Mouse (Mus musculus): Measurements from ENCODE around the gene Fkbp2. TPM values are rescaled to one million over a fixed set of nuclear protein-coding genes. Genes with fewer than 3 reads are reported as not detected.

Gene Fkbp2
- polyA plus RNA-seq, 1 experiment from 2014 or later = 94.0 TPM

DNA sequence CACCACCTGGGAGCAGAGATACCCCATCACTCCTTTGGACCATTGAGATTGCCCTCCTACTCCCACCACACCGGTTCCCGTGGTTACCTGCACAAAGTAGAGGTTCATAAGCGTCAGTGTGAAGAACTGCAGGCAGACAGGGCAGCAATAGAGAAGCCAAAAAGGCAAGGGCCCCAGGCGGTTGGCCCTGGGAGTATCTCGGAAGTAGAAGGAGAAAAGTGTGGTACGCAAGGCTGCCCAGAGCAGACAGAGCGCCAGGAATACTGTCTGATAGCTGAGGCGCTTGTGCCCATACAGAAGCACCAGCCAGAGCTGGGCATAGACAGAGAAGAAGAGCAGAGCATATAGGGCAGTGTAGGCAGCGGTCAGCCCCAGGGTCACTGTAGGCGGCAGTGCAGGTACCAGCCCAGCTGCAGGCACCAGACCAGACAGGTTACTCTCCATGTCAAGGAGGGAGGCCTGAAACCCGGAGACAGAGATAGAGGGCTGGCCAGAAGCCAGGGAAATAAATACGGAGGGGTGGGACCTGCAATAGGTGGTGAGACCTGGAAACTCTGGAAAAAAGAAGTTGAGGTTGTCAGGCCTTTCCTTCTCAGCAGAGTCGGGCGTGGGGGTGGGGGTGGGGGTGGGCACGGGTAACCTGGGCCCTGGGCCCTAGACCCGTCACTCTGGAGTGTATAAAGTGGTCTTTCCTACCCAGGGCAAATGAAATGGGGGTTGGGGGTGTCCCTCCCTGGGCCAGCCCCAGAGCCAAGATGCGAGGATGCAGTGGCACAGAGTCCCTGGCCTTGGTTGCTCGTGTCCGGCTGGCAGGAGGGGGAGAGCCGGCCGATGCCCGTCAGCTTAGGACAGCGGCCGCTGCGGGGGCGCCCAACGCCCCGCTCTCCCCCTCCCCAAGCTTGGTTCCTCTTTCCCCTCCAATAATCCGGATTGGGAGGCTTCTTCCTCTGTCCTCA, 39.6 kb downstream of the Fkbp2 start:
- Histone ChIP-seq H3K4me3 (peak overlapping the region; percentile 86), H3K9me3 (replicated peaks) (no peaks in the 10 kb centered on the region), H3K27me3 (ENCODE audit: low read depth, poor library complexity, severe bottlenecking) (peaks cover 40% of the 10 kb centered on the region), H3K36me3 (peaks cover 3% of the 10 kb centered on the region), H3K4me1 (peaks cover 25% of the 10 kb centered on the region), H3K27ac (peak overlapping the region; percentile 92)
- DNase-seq (ENCODE audit: low spot score) = no peak
- WGBS = 22% methylated on average over 29 of the region's 29 CpGs

DNA sequence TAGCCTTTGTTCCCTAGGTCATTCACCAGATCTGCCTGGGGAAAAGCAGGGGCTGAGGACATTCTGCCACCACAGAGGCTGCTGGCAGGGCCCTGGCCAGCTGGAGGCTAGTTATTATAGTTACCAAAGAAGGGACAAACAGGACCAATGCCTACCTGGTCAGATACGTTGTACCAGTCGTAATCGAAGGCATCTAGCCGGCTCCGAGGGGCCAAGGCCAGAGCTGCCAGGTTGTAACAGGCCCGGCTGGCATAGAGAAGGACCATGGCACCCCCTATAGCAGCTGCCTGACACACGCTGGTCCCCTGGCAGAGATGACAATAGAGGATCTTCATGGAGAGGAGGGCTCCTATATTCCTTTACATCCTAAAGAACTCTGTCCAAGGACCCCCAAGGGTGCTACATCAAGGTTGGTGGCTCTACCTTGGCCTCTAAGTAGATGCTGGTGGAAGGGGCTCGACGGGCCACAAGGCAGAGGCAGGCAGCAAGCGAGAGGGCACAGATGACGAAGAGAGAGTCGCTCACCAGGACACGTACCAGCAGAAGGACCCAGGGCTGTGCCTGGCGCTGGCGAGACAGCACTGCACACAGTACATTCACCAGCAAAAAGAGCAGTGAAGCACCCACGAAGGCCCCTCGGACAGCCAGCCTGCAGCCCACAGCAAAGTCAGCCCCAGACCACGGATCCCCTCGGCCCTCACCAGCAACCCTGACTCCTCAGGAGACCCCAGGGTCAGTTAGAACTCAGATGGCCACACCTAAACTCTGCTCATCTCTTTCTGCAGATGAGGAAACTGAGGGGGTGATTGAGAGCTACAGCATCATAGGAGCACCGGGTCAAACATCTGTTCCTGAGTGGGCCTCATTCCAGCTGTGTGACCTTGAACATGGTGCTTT, 40.9 kb downstream of the Fkbp2 start:
- no peak overlapping the region for H3K27ac ChIP-seq
- H3K36me3 ChIP-seq = no peaks in the 10 kb centered on the region
- H3K4me1 ChIP-seq = peaks cover 25% of the 10 kb centered on the region
- 90% methylated on average over 20 of the region's 20 CpGs for WGBS
- DNase-seq (ENCODE audit: low spot score) = no peak
- H3K27me3 ChIP-seq (ENCODE audit: low read depth, poor library complexity, severe bottlenecking) = peaks cover 53% of the 10 kb centered on the region
- H3K4me3 ChIP-seq = 0 out of 2 replicates have a peak overlapping the region, but pooled peaks have one; percentile 11
- H3K9me3 ChIP-seq (replicated peaks) = no peaks in the 10 kb centered on the region

- Histone ChIP-seq H3K9me3 (replicated peaks) (no peaks in the 10 kb centered on the region), H3K27ac (no peak overlapping the region), H3K27me3 (ENCODE audit: low read depth, poor library complexity, severe bottlenecking) (peaks cover 69% of the 10 kb centered on the region), H3K4me1 (peaks cover 30% of the 10 kb centered on the region), H3K4me3 (no peak overlapping the region), H3K36me3 (no peaks in the 10 kb centered on the region)
- 82% methylated on average over 16 of the region's 16 CpGs for WGBS
- no peak for DNase-seq (ENCODE audit: low spot score)
These were observed 42.5 kb downstream of the Fkbp2 start for GRCm38 (mm10) chr19:6937541-6938465.

- Histone ChIP-seq H3K9me3 (replicated peaks) (no peaks in the 10 kb centered on the region), H3K4me1 (peaks cover 25% of the 10 kb centered on the region), H3K4me3 (no peak overlapping the region), H3K36me3 (no peaks in the 10 kb centered on the region), H3K27ac (no peak overlapping the region), H3K27me3 (ENCODE audit: low read depth, poor library complexity, severe bottlenecking) (peaks cover 84% of the 10 kb centered on the region)
- WGBS = 21% methylated on average over 3 of the region's 3 CpGs
- DNase-seq (ENCODE audit: low spot score) = no peak
These were observed 44.0 kb downstream of the Fkbp2 start for GRCm38 (mm10) chr19:6936299-6936698.

DNA sequence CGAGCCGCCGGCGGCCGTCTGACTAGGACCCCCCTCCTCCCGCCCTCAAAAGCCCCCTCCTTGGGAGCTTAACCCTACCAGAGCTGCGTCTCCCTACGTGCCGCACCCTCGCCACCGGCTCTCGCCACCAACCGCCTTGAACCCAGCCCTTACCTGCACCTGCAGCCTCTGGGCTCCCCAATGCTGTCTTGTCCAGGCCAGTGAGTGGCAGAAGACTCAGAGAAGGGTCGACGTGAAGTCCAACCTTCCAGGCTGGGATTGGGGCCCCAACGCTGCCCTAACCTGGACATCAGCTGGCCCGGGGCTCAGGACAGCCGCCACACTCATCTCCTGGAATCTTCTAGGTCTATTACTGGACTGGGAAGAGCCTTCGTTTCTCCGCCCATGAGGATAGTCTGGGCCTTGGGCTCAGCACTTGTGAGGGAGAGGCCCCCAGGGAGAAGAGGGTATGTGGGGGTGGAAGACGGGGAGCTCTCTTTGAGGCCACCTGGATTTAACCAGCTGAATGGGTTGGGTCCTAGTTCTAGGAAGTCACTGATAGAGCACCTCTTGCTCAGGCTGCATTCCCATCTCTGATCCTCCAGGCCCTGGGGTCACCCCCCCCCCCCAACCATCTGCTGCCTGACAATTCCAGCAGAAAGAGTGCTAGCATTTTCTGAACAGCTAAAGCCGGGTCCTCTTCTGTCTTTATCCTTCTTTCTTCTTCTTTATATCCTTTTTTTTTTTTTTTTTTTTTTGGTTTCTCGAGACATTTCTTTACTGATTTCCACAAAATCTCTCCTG, 45.9 kb downstream of the Fkbp2 start, which contains the start of gene Kcnk4:
Gene Kcnk4, minus strand, starts transcription at position 321 of the 783 bp plus-strand sequence.
- Histone ChIP-seq H3K4me1 (peaks cover 8% of the 10 kb centered on the region), H3K27ac (no peak within 1 kb of the TSS), H3K4me3 (peak within 1 kb of the TSS; percentile 39), H3K27me3 (ENCODE audit: low read depth, poor library complexity, severe bottlenecking) (peaks cover 91% of the 10 kb centered on the region), H3K9me3 (replicated peaks) (no peaks in the 10 kb centered on the region), H3K36me3 (no peaks in the 10 kb centered on the region)
- DNase-seq (ENCODE audit: low spot score) = no peak
- WGBS = 9% methylated on average over 23 of the region's 23 CpGs

GRCm38 (mm10) chr19:6933436-6934194, 46.7 kb downstream of the Fkbp2 start:
- H3K27ac ChIP-seq = no peak overlapping the region
- H3K36me3 ChIP-seq = no peaks in the 10 kb centered on the region
- DNase-seq (ENCODE audit: low spot score) = no peak
- peaks cover 8% of the 10 kb centered on the region for H3K4me1 ChIP-seq
- peak overlapping the region; percentile 39 for H3K4me3 ChIP-seq
- H3K9me3 ChIP-seq (replicated peaks) = no peaks in the 10 kb centered on the region
- peaks cover 92% of the 10 kb centered on the region for H3K27me3 ChIP-seq (ENCODE audit: low read depth, poor library complexity, severe bottlenecking)
- 5% methylated on average over 58 of the region's 58 CpGs for WGBS

DNA sequence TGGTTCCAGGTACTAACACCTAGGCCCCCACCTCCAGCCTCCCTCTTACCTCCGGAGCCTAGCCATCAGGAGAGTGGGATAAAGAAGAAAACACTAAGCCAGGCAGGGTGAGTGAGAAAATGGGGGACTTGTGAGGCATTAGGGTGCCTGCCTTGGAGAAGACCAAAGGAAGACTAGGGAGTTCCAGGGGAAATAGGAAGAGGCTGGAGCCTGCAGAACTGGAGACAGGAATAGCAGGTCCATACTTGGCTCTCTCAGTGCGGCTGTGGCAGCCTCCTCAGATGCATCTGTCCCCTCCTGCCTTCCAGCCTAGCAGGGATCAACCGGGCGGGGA, 47.2 kb downstream of the Fkbp2 start:
- Histone ChIP-seq H3K27ac (no peak overlapping the region), H3K27me3 (ENCODE audit: low read depth, poor library complexity, severe bottlenecking) (peaks cover 92% of the 10 kb centered on the region), H3K9me3 (replicated peaks) (no peaks in the 10 kb centered on the region), H3K4me3 (0 out of 2 replicates have a peak overlapping the region, but pooled peaks have one; percentile 39), H3K36me3 (no peaks in the 10 kb centered on the region), H3K4me1 (peaks cover 8% of the 10 kb centered on the region)
- WGBS = 16% methylated on average over 4 of the region's 4 CpGs
- no peak for DNase-seq (ENCODE audit: low spot score)

DNA sequence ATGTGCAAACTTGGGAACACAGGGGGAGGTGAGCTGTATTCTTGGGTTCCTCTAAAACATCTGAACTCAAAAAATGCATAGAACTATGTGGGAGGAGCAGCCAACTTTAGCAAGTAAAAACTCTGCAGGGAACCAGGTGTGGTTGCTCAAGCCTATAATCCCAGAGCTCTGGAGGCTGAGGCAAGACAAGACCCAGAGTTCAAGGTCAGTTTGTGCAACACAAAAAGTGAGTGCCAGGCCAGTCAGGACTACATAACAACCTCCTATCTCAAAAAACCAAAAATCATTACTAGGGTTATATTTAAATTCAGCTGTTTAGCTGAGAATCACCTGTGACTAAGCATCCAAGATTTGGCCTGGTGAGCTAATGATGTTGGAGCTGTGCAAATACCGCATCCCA, 48.3 kb downstream of the Fkbp2 start:
- WGBS = 50% methylated on average over 1 of the region's 1 CpGs

DNA sequence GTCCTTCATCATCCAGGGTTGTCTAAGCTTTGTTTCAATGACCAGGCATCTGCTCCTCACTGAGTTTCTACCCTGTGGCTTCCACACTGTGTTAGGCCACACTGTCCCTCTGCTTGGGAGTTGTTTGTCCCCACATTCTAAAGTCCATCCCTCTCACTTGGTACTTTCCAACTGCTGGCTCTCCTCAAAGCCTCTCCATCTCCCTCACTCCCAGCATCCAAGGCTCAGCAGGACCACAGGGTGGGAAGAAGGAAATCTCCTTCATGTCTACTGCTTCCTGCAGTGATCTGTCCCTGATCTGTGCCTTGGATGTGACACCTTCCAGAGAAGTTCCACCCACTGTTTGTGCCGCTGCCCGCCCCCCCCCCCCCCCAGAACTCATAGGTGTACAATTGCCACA, 49.3 kb downstream of the Fkbp2 start:
- Histone ChIP-seq H3K27ac (no peak overlapping the region), H3K9me3 (replicated peaks) (0 out of 2 replicates have a peak, but pooled peaks cover 2% of the 10 kb centered on the region), H3K4me1 (peaks cover 16% of the 10 kb centered on the region), H3K27me3 (ENCODE audit: low read depth, poor library complexity, severe bottlenecking) (peaks cover 100% of the 10 kb centered on the region), H3K36me3 (no peaks in the 10 kb centered on the region), H3K4me3 (no peak overlapping the region)
- DNase-seq (ENCODE audit: low spot score) = no peak
- WGBS = 0% methylated on average over 2 of the region's 2 CpGs

More for the DNA sequence above, 48.3 kb downstream of the Fkbp2 start:
- Histone ChIP-seq H3K27ac (no peak overlapping the region), H3K27me3 (ENCODE audit: low read depth, poor library complexity, severe bottlenecking) (peaks cover 98% of the 10 kb centered on the region), H3K9me3 (replicated peaks) (no peaks in the 10 kb centered on the region), H3K36me3 (no peaks in the 10 kb centered on the region), H3K4me1 (peaks cover 10% of the 10 kb centered on the region), H3K4me3 (no peak overlapping the region)
- no peak for DNase-seq (ENCODE audit: low spot score)

DNA sequence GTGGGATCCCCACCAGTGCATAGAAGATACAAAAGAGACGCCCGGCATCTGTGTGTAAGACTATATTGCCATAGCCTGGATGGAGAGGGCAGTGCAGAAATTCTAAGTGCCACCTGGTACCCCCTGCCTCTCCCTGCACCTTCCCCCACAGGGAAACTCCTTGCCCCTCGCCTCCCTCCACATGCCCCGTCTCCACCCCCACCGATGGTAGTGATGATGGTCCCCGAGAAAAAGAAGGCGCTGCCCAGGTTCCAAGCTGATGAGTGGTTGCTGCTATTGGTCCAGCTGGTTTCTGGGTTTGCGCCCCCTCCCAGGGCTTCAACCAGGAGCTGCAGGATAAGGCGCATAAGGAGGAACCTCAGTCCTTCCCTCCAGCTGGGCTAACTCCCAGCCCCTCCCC, 52.2 kb downstream of the Fkbp2 start:
- peaks cover 100% of the 10 kb centered on the region for H3K27me3 ChIP-seq (ENCODE audit: low read depth, poor library complexity, severe bottlenecking)
- no peak overlapping the region for H3K27ac ChIP-seq
- H3K4me1 ChIP-seq = peaks cover 19% of the 10 kb centered on the region
- H3K36me3 ChIP-seq = no peaks in the 10 kb centered on the region
- no peak for DNase-seq (ENCODE audit: low spot score)
- H3K4me3 ChIP-seq = no peak overlapping the region
- 15% methylated on average over 9 of the region's 9 CpGs for whole genome bisulfite sequencing
- 0 out of 2 replicates have a peak, but pooled peaks cover 3% of the 10 kb centered on the region for H3K9me3 ChIP-seq (replicated peaks)
